Mouse (Mus musculus): ENCODE data around the gene Rgs12. TPM values are rescaled to one million over a fixed set of nuclear protein-coding genes. Genes with fewer than 3 reads are reported as not detected.

Gene Rgs12
- polyA plus RNA-seq, 3 experiments from 2014 or later: 5.4 to 10.7 (median 9.9) TPM

DNA sequence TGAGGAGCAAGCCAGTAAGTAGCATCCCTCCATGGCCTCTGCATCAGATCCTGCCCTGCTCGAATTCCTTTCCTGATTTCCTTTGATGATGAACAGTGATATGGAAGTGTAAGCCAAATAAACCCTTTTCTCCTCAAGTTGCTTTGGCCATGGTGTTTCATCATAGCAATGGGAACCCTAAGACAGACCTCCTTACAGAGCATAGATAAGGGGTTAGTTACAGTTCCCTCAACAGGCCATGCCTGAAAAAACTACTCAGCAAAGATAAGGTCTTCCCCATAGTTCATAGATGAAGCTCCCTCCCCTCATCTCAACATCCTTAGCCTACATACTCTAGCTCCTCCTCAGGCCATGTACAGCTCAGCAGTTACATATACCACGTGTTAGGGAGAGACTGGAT lies 35.7 kb downstream of the Rgs12 start:
- no peak for ATAC-seq

GRCm38 (mm10) chr5:34985867-34986266 lies 36.6 kb downstream of the Rgs12 start:
- ATAC-seq: peak; percentile 56

- no peak for ATAC-seq
These were observed 38.2 kb downstream of the Rgs12 start for GRCm38 (mm10) chr5:34987396-34987795.

GRCm38 (mm10) chr5:34988690-34989089 lies 39.4 kb downstream of the Rgs12 start:
- ATAC-seq: no peak

DNA sequence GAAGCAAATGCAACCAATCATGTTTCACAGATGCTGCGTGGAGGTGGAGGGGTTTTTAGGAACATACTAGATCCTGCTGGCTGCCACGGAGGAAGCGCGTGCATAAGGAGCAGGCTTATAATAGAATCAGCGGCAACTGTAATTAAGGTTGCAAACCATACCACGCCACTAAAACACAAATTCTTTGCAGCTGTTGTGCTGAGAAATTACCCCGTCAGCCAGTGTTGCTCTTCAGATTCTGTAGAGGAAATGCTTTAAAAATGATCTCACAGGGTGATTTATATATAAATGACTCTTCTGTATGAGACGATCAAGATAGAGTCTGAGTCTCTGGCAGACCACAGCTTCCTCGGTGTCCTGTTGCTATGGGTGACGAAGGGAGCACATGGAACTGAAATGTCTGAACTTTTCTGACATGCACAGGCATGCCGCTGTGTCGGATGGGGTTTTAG lies 40.1 kb downstream of the Rgs12 start:
- peak; percentile 56 for ATAC-seq

DNA sequence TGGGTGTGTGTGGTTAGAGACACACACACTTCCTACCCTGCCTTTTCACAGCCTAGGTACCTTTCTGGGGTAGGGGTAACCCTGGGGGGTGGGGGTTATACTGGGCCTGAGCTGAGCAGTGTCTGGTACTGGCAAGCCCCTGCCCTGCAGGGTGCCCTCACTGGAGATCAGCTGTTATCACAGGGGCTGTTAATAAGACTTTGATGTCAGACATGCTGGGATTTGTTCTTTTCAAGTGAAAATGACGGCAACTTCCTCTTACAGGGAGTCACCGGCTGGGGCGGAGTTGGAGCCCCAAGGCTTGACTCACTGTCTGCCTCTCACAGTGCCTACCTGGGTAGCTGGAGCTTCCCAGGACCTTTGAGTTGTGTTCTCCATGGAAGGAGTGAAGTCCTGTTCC lies 49.5 kb downstream of the Rgs12 start:
- ATAC-seq: no peak

- no peak for ATAC-seq
These were observed 50.0 kb downstream of the Rgs12 start for GRCm38 (mm10) chr5:34999281-34999680.

DNA sequence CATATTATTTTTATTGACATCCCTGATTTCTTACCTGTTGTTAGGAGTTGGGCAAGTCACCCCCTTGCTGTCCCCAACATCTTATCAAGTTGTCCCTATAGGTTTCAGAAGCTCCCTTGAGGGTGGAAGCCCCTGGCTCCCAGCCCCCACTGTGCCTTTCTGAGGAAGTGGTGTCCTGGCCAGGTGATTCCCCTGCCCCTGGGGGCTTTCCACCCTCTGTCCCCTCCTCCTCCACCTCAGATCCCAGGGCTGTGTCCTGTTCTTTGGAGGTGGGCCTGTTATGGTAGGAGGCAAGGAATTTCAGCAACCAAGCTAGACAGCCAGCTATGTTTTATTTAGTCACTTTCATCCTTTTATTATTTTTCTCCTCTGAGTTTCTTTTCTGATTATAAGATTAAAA lies 51.1 kb downstream of the Rgs12 start:
- no peak for ATAC-seq

DNA sequence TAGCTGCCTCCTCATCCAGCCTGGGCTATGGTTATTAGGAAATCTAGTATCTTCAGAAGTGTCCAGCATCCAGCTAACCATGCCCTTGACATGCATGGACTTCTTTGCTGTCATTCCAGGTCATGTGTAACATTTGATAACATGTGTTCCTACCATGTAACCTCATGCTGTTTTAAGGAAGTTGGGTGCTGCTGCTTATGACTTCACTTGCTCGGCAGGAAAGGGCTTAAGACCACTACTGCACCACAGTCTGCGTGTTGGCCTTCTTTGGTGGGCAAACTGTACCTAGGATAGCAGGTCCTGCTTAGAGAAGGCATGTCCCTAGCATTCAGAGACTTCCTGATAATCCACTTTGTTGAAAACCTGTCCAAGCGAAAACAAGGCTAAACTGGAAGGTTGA lies 51.9 kb downstream of the Rgs12 start:
- ATAC-seq: no peak

DNA sequence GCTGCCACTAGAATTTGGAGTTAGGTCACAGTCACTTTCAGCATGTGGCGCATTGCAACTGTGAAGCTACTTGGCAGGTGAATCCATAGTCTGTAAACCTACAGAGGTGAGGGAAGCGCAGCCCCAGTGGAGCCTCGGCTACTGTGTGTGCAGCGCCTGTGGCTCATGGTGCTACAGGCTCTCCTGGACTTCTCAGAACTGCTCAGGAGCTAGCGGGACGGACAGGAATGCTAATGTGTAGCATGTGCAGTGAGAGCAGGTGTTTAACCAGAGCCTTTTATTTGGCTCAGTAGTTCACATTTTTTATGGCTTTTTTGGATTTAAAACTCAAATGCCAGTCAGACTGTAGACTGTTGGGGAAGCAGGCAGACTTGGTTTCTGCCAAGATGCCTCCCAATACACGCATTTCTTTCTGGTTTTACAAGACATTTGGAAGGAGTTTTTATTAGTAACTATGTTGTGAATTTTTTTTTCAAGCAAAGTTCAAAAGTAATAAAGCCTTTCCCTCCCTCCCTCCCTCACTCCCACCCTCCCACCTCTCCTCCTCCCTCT lies 54.4 kb downstream of the Rgs12 start:
- ATAC-seq: no peak

GRCm38 (mm10) chr5:35004769-35005168 lies 55.5 kb downstream of the Rgs12 start:
- ATAC-seq: no peak

DNA sequence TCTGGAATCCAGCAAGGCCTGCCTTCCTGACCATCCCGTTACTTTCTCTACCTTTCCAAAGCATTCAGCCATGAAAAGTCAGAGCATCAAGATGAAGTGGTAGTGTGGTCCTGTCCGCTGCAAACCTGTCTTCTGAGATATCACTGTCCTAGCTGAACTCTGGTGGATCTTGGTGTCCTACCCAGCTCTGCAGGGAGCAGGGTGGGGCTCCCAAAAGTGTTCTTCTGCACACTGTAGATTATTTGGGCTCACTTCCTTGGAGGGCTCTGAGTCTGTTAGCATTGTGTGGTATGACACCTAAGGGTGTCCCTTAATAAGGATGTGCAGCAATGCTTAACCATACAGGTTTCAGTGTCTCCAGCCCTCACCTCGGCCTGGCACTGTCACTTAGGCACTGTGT lies 56.4 kb downstream of the Rgs12 start:
- ATAC-seq: no peak

DNA sequence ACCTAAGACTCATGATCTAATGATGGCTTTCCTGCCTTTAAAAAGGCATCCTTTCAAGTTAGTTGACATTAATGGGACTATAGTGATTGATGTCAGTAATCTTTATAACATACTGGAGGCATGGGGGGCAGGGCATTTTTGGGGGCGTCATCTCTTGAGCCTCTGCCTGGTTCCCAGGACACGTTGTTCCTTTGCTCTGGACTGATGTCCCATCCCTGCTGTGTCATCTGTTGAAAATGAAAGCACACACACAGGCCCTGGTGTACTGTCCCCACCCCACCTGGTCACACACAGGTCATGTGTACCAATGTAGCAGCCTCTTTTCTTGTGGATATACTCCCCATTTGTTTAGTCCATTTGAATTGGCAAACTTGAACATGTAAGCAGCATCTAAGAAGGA lies 57.4 kb downstream of the Rgs12 start:
- ATAC-seq: no peak

- no peak for ATAC-seq
These were observed 59.9 kb downstream of the Rgs12 start for GRCm38 (mm10) chr5:35009163-35009562.

GRCm38 (mm10) chr5:35010656-35011055 lies 61.4 kb downstream of the Rgs12 start:
- no peak for ATAC-seq

DNA sequence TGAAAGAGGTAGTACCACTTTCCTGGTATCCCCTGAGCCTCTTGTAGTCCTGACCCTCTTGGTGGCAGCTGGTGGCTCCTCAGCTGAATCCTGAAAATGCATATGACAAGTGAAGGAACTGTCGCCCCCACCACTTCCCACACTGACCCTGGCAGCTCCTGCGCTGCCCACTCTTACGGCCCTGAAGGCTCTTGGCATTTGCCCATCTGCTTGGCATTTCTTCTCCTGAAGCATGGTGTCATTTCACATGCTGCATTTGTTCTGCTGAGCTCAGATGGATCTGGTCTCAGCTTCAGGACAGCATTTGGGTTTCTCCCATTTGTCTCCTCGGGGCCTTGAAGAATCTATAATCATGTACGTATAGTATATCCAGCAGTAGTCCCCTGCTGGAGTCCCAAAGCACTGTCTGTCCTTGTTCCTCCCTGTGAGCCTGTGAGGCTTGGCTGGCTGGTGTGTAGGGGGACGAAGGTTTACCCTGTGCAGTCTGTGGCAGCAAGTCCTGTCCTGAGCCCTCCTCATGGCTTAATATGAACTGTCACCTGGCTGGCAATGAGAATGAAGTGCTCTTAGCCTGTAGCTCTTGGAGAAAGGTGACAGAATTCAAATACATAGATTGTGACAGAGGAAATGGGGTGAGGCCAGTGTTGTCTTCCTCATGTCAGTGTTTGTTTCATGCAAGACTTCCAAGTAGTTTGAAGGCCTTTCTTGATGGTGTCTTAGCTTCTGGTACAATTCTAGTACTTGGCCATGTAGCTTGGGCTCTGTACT lies 62.1 kb downstream of the Rgs12 start:
- ATAC-seq: no peak

- no peak for ATAC-seq
These were observed 64.8 kb downstream of the Rgs12 start for GRCm38 (mm10) chr5:35014036-35014435.

DNA sequence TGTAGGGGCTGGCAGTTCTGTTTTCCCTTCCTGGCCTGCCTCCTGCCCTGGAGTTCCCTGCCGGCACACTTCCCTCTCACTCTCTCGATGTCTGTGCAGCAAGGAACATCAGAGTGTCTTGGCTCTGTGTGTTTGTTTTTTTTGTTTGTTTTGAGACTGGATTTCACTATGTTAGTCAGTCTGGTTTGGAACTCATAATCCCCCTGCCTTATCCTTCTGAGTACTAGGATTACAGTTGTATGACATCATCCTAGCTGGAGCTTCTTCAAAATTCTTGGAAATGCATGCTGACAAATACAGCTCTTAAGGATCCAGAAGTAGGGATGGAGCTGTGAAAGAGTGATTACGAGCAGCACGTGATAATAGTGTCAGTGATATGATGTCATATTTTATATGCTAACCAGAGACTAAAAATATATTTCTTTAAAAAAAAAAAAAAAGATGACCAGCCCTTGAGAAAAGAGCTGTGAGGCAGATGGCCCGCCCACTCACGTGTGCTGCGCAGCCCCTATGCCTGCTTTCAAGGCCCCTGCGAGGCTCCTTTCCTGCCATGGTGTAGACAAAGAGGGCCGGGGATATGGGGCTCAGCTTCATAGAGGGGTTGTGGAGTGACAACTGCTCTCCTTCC lies 70.5 kb downstream of the Rgs12 start:
- no peak for ATAC-seq

- no peak for ATAC-seq
These were observed 71.4 kb downstream of the Rgs12 start for GRCm38 (mm10) chr5:35020410-35021241.

- ATAC-seq: no peak
These were observed 75.7 kb downstream of the Rgs12 start for GRCm38 (mm10) chr5:35024975-35025374.

DNA sequence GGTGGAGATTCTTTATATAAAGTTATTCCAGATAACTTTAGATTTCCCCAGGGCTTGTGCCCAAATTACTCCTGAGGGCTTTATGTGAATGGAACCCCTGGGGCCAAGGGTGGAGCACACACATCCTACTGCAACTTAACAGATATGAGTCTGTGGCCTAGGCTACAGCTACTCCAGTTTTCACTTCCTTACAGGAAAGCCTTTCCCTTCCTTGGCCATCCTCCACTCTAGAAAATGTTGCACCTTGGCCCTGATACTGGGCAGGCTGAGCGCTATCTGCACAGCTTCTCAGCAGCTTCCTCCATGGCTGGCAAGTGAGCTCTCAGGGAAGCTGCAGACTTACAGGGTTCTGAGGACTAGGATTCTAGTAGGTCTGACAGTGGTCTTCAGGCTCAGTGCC lies 80.1 kb downstream of the Rgs12 start:
- no peak for ATAC-seq

GRCm38 (mm10) chr5:35029755-35030154 lies 80.5 kb downstream of the Rgs12 start:
- ATAC-seq: no peak

GRCm38 (mm10) chr5:35033068-35033467 lies 83.8 kb downstream of the Rgs12 start:
- ATAC-seq: no peak
